Mouse (Mus musculus) pancreas, adult 10 weeks (tissue): Measurements from ENCODE around the gene Nol4l. TPM values are rescaled to one million over a fixed set of nuclear protein-coding genes. Genes with fewer than 3 reads are reported as not detected.

Source experiments
- polyA plus RNA-seq: library from polyadenylated mRNA; stranded (reverse); fragments of 350-450 nt; fragmentation: Illumina TruSeq; extraction: RNeasy Lipid Tissue Mini Kit (QIAGEN cat#74804); gene quantifications from one replicate; pipeline ENCODE4 v1.2.3, GENCODE M21; 2015; ENCODE audit warnings: low read depth, low replicate concordance; ENCODE audit not compliant: insufficient read depth

Gene Nol4l
- polyA plus RNA-seq = 2.5 TPM

DNA sequence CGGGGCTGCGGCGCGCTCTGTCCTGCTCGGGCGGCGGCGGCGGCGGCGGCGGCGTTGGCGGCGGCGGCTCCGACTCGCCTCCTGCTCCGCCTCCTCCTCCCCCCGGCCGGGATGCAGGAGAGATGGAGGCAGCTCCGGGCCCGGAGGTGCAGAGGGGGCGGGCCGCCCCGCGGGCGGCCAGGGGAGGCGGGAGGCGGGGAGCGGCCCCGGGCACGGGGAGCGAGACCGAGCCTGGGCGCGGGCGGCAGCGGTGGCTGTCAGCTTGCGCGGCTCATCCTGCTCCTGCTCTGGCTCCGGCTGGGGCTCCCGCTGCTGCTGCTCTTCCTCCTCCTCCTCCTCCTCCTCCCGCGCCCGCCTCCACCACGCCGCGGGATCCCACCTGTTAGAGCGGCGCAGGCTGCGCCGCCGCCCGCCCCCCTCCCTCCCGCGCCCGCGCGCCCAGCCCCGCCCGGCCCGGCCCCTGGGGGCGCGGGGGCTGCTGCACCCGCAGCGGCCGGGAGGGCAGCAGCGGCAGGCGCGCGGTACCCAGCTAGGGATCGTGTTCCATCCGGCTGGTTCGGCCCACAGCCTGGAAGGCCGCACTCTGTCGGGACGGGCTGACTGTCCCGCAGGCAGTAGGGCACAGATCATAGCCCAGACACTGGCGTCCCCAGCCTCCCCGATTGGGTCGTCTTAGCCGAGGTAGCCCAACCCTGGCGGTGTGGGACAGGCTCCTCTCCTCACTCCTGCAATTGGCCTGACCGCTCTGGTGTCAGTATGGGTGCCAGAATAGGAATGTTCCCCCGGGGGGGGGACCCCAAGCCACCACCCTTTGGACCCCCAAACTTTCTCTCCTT lies at the start of gene Nol4l:
Nol4l (minus strand) TSS at position 41 of the 836 bp plus-strand sequence.

DNA sequence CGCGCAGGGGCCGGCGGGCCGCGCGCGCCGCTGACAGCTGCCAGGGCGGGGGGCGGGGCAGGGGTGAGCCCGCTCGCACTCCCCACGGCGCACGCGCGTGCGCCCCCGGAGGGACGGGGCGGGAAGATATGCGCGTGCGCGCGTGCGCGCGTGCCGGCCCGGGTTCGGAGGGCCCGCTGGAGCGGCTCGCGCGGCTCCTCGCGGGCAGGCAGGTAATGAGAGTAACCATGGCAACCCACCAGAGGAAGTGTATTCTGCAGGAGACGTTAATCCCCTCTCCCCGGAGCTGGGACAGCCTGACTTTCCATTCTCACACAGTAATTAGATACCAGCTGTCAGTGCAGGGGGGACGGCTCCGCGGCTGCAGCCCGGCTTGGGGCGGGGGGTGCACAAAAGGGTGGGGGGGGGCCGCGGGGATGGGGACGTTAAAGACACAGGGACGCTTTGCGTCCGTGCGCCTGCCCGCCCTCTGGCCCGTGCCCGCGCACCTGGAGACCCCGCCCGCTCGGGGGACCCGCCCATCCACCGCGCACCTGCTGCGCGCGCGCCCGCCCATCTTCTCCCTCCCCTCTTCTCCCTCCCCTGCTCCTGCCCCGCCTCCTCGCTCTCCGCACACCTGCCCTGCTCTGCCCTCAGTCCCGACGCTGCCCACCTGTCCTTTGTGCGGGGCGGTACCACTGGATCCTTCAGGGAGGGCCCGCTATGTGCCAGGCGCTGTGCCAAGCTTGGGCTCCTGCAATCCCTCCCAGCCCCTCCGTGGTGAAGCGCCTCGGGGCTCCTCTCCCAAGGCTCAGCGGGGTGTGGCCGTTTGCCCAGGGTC lies 37.0 kb downstream of the Nol4l start, which contains the start of gene 4930404H24Rik:
4930404H24Rik (plus strand) TSS at position 218 of the 820 bp plus-strand sequence.

Other genes with a start within 250 kb of the Nol4l start
- 2.8 TPM for gene Kif3b, start 238.6 kb downstream of the Nol4l start, polyA plus RNA-seq
- gene Asxl1, start 184.1 kb downstream of the Nol4l start, polyA plus RNA-seq = 5.4 TPM
- gene 4930404H24Rik, start 37.2 kb downstream of the Nol4l start, polyA plus RNA-seq = not detected
- gene Commd7, start 102.8 kb upstream of the Nol4l start, polyA plus RNA-seq = 5.7 TPM
- 1.00 TPM for gene Dnmt3b, start 119.5 kb upstream of the Nol4l start, polyA plus RNA-seq
- gene Dnmt3c, start 166.7 kb upstream of the Nol4l start, polyA plus RNA-seq = not detected
- 10.2 TPM for gene Mapre1, start 211.3 kb upstream of the Nol4l start, polyA plus RNA-seq
- gene Efcab8, start 250.0 kb upstream of the Nol4l start, polyA plus RNA-seq = not detected